Mouse (Mus musculus) heart, adult 9 months (tissue): ENCODE data around the gene Rnf144b.

Experiments
- DNase-seq, 2 experiments: peaks; one replicate each; pipeline ENCODE4 v3.0.0; 2022; ENCODE audit warnings: low spot score in 2 of 2

Gene Rnf144b

GRCm38 (mm10) chr13:47122537-47123430 lies at the start of gene Rnf144b:
Rnf144b (plus strand) TSS chr13:47122656.
- peak in 1 of 2 experiments; percentile 13 for DNase-seq

- DNase-seq: no peak
These were observed 46.3 kb upstream of the Rnf144b start for GRCm38 (mm10) chr13:47076156-47076555.

- no peak for DNase-seq
These were observed 45.1 kb upstream of the Rnf144b start for GRCm38 (mm10) chr13:47077367-47077766.

GRCm38 (mm10) chr13:47078799-47079198 lies 43.7 kb upstream of the Rnf144b start:
- no peak for DNase-seq

GRCm38 (mm10) chr13:47080905-47081505 lies 41.5 kb upstream of the Rnf144b start:
- no peak for DNase-seq

GRCm38 (mm10) chr13:47088433-47088832 lies 34.0 kb upstream of the Rnf144b start:
- DNase-seq: no peak

- DNase-seq: no peak
These were observed 33.2 kb upstream of the Rnf144b start for GRCm38 (mm10) chr13:47089271-47089670.

- no peak for DNase-seq
These were observed 28.7 kb upstream of the Rnf144b start for GRCm38 (mm10) chr13:47093791-47094190.

GRCm38 (mm10) chr13:47096591-47096990 lies 25.9 kb upstream of the Rnf144b start:
- DNase-seq: no peak

- DNase-seq: no peak
These were observed 23.2 kb upstream of the Rnf144b start for GRCm38 (mm10) chr13:47099265-47099664.

GRCm38 (mm10) chr13:47100587-47100986 lies 21.9 kb upstream of the Rnf144b start:
- DNase-seq: no peak

GRCm38 (mm10) chr13:47104146-47104545 lies 18.3 kb upstream of the Rnf144b start:
- DNase-seq: no peak

- peak; percentile 9 to 16 for DNase-seq
These were observed 17.5 kb upstream of the Rnf144b start for GRCm38 (mm10) chr13:47104856-47105541.

- DNase-seq: peak; percentile 88 to 89
These were observed 16.5 kb upstream of the Rnf144b start, which contains the start of gene Dek for GRCm38 (mm10) chr13:47105711-47106579. Dek (minus strand) TSS chr13:47106201.

- no peak for DNase-seq
These were observed 15.9 kb upstream of the Rnf144b start for GRCm38 (mm10) chr13:47106580-47106888.

- DNase-seq: no peak
These were observed 13.2 kb upstream of the Rnf144b start for GRCm38 (mm10) chr13:47109239-47109638.

- no peak for DNase-seq
These were observed 11.3 kb upstream of the Rnf144b start for GRCm38 (mm10) chr13:47111185-47111584.

- no peak for DNase-seq
These were observed 10.4 kb upstream of the Rnf144b start for GRCm38 (mm10) chr13:47112056-47112455.

GRCm38 (mm10) chr13:47112924-47113323 lies 9.5 kb upstream of the Rnf144b start:
- DNase-seq: no peak

- DNase-seq: no peak
These were observed 6.5 kb upstream of the Rnf144b start for GRCm38 (mm10) chr13:47116000-47116399.

- no peak for DNase-seq
These were observed 1.0 kb upstream of the Rnf144b start for GRCm38 (mm10) chr13:47121333-47121889.
